Mouse (Mus musculus) MEL (cell line): Measurements from ENCODE around the gene Spata2.

Source experiments
- CTCF ChIP-seq, 3 experiments: IDR thresholded peaks in 2 of 3; conservative IDR thresholded peaks in 1 of 3; 2 replicates each; pipeline ENCODE4 v1.5.1; 2011 to 2012; ENCODE audit warnings: low read length in 3 of 3, low read depth in 2 of 3, mild to moderate bottlenecking in 2 of 3, improper control_type of control experiment in 1 of 3, inconsistent platforms in 1 of 3, mixed read lengths in 1 of 3, moderate library complexity in 1 of 3; ENCODE audit not compliant: control insufficient read depth in 1 of 3, insufficient read depth in 1 of 3, poor library complexity in 1 of 3, severe bottlenecking in 1 of 3
- GABPA ChIP-seq: IDR thresholded peaks from 2 replicates; pipeline ENCODE4 v1.6.1; 2012; ENCODE audit warnings: low read depth, mild to moderate bottlenecking, inconsistent platforms, low read length, improper control_type of control experiment, moderate library complexity
- TCF12 ChIP-seq: IDR thresholded peaks from 2 replicates; pipeline ENCODE4 v1.6.1; 2014; ENCODE audit warnings: low read depth, mild to moderate bottlenecking, inconsistent platforms, low read length, improper control_type of control experiment, moderate library complexity

DNA sequence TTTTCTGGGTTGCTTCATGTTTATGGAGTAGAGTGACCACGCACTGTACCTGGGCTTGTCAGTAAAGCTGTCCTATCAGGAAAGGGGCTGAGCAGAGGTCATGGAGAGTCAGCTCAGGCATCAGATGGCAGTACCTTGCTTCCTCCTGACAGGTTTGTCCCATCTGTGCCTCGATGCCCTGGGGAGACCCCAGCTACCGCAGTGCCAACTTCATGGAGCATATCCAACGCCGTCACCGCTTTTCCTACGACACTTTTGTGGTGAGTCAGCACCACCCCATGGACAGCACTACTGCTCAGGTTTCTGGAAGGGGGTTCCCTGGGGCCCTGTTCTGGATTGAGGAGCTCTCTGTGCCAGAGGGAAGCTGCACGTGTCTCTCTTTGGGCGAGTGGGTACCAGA, 19.7 kb upstream of the Spata2 start:
- no peak for TF ChIP-seq GABPA
- TF ChIP-seq TCF12 = no peak
- no peak for TF ChIP-seq CTCF (IDR thresholded peaks at IDR 0.05 in 2 of 3, conservative IDR thresholded peaks at IDR 0.05 in 1 of 3; ENCODE audit: control insufficient read depth in 1 of 3, insufficient read depth in 1 of 3, low read depth in 2 of 3, low read length in 3 of 3, poor library complexity in 1 of 3, severe bottlenecking in 1 of 3)
